Mouse (Mus musculus): ENCODE measurements at regions not wholly inside any gene's neighbourhood (a gene's known extent, or its start where the extent isn't known, plus 50 kb on each side); places are given as distances from the start of the nearest gene placed in this dataset.

DNA sequence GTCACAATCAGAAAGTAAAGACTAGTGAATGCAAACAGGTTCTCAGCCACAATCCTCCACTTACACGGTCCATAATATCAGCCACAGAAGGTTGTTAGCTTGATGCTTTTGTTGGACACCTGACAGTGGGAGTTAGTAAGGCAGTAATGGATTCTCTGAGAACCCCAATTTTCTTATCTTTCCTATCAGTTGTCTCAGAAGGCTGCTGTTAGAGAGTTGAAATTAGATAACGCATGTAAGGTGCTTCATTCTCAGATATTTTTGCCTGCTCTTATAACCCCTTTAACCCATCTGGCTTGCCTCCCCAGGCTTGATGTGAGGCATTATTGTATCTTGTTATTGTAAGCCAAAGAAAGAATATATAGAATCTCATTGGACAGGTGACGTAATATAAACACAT is 63.0 kb upstream of the Ube2e3 start:
- DNase-seq, result no peak

DNA sequence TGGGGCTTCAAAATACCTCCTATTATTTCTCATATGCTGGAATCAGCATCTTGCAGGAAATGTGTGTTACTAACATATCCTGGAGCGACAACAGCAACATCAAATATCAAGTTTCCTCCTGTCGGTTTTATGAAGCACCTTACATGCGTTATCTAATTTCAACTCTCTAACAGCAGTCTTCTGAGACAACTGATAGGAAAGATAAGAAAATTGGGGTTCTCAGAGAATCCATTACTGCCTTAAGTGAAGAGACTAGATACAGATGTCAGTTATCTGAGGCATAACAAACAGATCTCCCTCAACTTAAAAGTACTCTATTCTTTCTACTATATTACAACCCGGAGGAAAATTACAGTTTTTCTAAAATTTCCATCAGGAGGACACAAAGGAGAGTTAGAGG is 64.4 kb upstream of the Ube2e3 start:
- no peak for DNase-seq

DNA sequence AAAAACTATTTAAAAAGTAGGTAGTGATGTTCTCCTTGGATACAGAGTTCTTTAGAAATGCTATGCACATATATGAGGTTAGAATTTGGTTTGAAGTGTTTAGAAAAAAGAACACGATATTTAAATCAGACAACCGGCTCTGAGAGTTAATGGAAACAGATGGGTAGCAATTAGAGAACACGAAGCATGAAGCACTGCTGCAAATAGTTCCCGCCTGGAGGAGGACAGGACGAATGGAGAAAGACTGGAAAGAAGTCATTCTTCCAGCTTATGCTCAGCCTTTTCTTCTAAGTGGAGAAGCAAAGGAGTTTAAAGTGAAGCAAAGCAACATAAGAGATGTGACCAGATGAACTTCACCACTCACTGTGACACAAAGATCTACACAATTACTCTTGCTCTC is 72.5 kb upstream of the Ube2e3 start:
- DNase-seq, result no peak

DNA sequence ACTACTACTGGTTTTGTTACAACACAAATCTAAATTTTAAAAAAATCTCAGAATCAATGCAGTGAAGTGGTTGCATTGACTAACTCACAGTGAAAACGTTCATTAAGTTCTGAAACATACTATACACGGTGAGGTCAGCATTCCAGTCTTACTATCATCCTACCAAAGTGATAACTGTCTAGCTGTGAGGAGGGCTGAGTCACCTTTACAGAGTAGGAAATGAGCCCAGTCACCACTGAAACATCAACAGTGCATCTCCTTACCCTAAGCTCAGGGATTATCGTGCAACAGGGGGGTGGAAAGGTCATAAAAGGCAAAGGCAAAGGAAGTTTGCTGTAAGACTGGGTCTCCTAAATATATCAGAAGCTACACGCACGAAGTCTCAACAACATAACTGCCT is 73.2 kb upstream of the Ube2e3 start:
- DNase-seq, result no peak

DNA sequence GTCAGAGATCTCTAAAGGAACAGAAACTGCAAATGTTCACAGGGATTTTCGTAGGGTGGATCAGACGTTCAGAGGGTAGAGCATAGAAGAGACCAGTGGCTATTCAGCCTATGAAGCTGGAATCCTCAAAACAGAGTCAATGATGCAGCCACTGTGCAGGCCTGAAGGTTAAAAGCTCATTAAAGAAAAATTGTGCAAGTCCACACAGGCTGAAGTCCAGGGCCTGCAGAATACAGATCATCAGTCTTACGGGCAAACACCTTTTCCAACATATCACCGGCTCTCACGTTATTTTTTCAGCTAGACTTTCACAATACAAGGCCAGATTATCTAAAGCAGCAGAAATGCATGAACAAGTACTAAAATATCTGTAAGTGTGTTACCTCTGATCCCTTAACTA is 78.8 kb upstream of the Ube2e3 start:
- DNase-seq, result no peak

DNA sequence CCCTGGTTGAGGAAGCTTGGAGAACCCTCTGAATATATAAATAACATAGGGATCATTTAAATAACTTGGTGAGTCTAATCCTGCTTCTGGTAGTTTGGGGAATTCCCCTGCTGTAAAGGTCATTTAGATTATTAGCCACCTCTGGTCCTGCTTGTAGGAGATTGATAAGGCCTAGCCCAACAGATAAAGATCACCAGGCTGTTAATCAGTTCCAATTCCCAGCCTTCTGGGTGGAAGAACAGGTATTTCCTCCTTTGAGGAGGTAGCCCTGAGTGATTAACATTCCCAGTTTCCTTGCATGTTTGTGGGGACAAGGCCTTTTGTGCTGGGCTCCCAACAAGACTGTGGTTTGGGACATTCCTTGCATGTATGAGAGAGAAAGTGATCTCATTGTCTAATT is 79.7 kb upstream of the Ube2e3 start:
- peak; percentile 22 for DNase-seq

DNA sequence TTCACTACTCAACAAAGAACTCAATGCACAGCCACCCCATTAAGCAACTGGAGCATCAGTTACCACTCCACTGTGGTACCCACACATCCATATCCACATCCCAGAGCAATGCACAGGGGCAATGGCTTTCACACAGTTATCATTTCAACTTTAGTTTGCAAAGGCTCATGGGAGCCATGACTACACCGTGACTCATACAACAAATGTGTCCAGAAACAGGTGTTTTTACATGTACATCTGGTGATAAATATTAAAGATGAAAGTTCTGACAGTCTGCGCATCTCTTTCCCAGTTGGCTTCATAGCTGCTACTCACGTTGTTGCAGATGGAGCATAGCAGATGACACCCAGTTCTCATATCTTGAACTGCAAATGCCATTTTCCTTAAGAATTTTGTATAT is 88.0 kb upstream of the Ube2e3 start:
- DNase-seq, result no peak

DNA sequence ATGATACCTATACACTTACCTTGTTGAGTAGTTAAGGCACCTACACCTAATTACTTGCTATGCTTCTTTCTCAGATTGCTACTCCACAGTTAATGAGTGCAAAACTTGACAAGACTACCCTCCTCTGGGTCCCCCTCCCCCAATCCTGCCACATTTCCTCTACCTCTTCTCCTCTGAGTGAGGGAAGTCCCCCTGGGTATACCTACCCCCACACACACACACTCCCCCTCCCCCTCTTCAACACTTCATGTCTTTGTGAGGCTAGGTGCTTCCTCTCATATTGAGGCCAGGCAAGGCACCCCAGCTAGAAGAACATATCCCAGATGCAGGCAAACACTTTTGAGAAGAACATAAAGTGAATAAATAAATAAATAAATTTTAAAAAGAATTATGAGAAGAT is 90.3 kb upstream of the Ube2e3 start:
- no peak for DNase-seq

DNA sequence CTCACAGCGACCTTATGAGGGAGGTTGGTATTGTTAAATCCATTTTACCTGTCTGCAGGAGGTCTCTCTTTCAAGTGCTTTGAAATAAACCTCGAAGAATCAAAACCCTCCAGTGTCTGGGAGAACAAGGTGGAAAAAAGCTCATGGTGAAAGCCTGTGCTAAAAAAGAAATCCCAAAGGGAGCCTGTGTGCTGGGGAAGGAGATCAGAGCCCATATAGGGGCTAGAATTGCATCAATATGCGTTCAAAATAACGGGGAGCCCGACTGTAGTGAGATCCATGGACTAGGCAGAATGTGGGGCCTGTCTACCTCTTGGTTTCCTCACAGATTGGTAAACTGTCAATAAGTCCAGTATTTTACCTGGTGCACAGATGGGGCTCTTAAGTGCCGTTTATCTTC is 113.6 kb upstream of the Ube2e3 start:
- DNase-seq, result no peak

DNA sequence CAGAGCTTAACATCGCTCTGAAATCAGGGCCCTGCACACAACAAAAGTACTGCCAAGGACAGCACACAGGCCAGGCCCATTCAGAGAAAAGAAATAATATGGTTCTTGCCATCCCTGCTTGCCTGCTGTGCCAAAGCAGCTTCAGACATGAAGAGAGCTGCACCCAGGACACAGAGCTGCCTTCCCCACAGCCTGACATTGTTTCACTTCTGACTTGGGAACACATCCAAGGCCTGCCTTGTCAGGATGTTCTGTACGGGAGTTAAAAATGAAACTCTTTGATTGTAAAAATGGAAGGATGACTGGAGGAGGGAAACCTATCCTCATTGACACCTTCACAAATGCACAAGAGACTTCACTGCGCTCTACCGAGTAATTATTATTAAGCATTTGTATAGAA is 114.0 kb upstream of the Ube2e3 start:
- no peak for DNase-seq

DNA sequence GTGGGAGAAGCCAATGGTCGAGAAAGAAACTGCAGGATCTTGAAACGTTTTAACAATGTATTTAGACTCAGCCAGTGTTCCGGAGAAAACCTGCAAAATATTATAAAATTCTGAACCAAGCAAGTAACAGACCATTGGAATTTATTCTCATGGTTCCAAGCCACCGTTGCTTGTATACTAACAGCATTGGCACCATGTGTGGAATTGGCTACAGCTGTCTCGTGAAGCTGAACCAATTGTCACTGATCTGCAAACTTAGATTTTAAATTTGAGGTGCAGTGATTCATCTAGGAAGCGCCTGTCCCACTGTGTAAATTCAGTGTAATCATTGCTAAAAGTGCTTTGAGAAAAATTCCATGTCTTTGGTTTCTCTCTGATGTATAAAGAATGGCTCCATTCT is 137.8 kb upstream of the Ube2e3 start:
- DNase-seq, result no peak

DNA sequence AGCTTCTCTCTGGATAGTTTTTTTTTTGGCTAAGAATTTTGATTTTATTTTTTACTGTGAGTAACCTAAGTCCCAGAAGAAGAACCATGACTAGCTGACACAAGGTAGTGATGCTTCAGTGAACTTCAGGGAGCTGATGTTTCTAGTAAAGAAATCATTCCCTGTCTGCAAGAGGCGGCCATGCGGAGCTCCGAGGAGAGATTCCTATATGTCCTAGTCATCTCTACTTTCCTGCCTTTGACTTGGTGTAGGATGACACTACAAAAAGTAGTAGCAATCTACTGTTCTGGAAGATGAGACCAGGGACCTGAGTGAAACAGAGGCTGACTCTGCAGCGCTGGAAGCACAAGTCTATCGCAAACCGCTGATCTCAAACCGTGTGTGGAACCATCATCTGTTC is 141.9 kb upstream of the Ube2e3 start:
- no peak for DNase-seq

DNA sequence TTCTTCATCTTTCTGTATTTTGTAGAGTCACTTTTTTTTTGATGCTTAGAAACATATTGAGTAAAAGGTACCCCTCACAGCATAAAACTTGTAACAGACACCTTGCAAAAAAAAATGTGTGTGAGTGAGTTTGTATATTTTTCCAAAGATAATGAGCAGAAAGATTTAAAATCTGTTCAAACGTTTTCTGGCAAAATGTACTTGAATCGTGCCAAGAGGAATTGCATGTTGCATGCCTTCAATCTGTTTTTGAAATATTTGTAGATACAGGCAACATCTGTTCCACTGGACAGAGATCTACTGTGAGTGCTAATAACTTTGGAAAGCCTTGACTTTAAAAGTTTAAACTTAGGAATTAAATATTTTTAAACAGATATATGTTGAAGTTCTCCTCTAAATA is 143.5 kb upstream of the Ube2e3 start:
- no peak for DNase-seq

DNA sequence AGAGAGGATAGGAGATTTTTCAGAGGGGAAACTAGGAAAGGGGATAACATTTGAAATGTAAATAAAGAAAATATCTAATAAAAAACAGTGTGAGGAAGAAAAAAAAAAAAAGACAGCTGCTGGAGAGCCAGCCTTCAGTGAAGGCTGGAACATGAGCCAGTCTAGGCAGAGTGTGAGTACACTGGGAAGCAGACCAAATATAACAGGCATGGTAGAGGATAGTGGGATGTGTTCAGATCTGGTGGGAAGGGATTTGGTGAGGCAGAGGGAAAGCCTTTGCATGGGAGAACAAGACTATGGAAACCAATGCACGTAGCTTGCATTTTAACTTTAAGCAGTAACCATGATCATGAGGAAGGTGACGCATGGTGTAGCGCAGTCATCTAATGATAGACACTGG is 144.5 kb upstream of the Ube2e3 start:
- no peak for DNase-seq

DNA sequence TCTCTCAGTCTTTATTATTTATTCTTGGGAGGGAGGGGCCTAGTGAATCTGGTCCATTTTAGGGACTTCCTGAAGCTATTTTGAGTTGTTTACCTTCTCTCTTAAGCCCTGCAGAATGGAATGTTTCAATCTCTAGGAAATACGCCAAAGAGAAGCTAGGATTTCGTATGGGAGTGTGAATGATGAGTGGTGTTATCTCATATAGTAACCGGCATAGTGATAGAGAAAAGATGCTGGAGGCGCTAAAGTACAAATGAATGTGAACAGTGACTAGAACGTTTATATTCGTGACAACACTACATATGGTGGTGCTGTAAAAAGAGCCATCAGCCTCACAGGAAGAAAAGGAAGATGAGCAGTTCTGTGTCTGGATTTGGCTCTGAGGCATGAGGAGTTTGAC is 145.2 kb upstream of the Ube2e3 start:
- DNase-seq, result no peak

DNA sequence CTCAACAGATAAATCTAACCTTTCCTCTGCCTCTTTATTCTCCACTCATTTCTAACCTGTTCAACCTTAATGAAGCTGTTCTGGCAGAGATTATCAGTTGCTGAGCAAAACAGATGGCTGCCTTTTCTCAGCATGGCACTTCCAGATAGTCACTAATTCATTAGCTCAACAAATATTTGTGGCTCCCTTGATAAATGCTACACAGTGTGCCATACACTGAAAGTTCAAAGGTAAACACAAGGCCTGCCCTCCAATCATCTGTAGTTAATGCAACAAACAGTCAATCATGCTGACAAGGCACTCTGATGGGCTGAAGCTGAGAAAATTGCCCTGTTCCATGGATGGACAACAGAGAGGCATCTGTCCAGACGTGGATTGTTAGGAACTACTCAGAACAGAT is 149.4 kb upstream of the Ube2e3 start:
- no peak for DNase-seq

DNA sequence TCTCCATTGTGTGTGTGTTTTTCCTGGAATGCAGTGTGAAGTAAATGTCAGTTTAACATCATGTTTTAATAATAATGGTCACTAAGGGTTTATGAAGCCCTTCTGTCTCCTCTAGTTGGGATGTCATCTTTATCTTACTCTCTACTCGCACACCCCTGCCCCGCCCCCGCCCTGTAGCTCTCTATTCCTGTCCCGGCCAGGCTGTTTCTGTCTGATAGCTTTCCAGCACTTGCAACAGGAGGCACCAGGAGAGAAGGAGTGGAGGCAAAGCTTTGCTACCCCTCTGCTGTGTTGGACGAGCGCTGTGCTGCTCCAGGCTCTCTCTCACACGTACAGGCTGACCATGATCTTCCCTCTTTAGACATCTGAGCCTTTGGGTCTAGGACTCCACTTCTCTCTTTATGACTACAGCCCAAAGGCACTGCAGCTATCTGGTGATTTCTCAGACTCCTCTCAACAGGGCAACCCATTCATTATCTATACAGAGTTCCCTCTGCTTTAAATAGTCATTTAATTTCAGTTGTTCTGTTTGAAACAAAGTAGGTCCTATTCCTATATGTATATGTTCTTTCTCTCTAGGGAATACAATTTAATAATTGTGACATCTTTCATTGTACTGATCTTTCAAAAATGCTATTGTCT is 151.6 kb upstream of the Ube2e3 start:
- DNase-seq, result no peak

DNA sequence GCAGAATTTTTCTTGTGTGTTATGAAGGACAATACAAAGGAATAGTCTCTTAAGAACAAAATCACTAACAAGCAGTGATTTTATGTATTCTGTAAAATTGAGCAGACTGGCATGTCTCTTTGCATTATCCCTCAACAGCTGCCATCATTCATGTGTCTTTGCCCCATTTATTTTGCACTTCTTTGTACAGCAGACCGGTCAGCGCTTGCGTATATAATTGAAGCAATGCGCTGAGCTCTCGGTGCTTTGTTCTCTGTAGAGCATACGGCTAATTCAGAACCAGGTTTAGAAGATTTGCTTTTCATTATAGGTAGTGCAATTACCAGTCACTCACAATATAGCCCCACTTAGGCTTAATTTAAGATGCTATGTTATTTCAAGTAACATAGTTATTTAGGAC is 173.1 kb upstream of the Ube2e3 start:
- DNase-seq, result no peak

DNA sequence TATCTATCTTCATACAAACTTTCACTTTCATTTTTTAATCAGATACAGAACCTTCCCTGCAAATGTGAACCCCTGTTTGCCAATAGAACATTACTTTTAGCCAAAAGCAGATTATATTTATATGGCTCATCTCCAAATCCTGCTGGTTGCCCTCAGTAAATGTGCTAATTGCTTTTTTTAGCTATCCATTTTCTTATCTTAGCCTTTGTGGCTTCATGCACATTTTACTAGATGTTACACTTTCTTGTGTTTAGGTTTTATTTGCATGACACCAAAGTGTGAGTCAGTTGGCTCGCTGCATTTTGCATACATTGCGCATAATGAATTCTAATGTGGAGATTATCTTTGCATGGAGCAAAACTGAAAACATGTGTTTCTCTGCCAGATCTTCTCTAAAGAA is 211.3 kb upstream of the Ube2e3 start:
- no peak for DNase-seq

DNA sequence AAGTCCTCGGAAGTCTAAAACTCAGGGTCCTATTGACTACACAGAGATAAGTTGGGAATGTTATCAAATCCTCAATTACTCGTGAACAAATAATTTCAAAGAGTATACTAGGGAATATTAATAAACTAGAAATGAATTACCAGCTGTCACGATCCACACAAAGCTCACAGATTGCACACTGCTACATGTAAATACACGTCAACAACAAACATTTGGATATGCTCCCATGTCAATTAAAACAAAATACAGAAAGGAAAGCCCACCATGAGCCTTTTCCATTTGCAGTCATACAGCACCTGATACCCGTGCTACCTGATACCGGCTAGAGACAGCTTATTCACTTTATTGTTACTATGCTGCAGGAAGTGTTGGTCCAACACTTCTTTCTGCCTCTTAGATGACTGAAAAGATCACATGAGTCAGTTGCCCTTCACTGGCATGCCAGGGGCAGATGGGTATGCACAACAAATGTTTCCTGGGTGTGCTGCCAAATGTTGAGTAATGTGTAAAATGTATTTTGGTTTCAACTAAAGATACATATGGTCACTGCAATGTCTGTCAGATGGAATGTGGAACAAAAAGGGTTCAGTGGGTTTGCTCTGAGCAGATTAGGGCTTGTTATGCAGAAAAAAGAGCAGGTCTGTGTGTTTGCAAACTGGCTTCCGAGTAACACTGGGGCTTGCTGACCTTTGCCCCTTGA is 212.6 kb upstream of the Ube2e3 start:
- DNase-seq, result no peak

DNA sequence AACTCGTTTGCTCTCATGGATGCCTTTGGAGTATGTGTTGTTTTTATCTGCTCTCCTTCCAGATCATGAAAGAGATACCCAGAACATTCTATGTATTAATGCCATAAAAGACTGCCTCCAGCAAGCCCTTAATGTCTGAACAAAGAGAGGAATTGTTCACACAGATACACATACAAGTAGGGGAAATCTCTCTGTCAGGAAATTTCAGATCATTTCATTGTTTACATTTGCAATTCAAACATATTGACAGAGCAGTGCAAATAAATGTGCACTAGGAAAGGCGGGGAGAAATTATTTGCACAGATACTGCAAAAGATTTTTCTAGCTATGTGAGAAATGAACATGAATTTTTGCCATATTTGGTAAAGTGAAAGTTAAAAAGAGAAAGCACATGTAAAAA is 216.4 kb upstream of the Ube2e3 start:
- no peak for DNase-seq

DNA sequence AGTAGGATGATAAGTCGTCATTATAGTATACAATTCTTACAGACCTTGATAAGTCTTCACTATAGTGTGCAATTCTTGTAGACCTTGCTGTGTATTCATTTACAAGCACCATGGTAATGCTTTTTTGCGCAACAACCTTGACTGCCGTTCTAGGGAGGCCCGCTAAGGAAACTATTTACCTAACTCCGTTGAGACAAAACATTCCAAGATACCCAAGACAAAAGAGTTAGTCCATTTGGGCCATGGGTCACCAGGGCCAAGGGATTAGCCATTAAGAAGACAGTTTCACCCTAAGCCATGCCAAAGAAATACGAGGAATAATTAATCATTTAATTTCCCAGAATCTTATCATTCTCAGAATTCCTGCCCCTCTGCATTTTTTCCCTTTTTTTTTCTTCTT is 227.6 kb upstream of the Ube2e3 start:
- no peak for DNase-seq

DNA sequence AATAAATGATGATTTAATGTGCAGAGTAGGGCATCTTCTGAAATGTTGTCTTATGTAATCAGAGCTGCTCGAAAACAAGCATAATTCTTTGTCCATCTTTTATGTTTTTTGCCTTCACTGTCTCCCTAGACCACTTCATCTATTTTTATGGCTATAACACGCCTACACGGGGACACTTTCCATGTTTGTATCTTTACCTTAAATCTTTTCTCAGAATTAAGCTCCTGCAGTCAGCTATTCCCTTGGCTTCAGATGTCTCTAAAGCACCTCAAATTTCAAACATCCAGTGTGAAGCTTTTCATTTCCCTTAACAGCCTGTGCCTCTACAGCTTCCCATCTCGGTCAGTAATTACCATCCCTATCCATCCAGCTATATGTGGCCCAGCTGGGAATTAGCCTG is 242.7 kb upstream of the Ube2e3 start:
- no peak for DNase-seq

DNA sequence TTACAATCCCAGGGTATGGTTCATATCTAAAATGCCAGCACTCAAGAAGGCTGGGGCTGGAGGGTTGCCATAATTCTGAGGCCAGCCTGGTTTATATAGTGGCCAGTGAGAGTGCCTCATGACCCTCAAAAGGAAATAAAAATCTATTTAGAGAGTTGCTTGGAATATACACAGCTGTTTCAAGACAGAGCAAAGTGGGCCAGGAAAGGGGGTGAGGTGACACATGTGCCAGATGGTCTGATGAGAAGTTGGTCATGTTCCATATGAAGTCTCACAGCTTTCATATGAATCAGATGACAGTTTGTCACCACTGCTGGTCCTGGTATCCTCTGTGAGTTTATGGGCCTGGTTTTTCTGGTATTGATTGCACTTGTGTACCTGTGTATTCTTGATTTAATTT is 261.5 kb upstream of the Ube2e3 start:
- DNase-seq, result no peak

DNA sequence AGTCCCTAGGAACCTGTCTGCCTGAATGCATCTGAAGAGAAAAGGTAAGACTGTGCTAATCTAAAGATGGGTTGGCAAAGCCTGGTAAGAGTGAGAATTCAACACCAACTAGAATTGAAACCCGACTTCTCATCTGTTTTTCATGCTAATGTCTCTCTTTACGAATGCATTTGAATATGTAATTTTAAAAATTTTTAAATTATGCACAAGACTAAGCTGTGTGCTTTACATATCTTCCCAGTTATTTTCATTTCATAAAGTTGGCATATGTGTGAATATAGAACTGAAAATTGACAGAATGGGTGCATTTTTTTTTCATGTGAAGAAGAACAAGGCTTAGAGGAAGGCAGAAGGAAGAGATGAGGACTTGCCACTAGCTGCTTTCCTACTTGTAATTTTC is 267.2 kb upstream of the Ube2e3 start:
- DNase-seq, result no peak

Data from kidney, adult 9 months (tissue).